Comparison of ENCODE assay signal across 8 mouse cellular contexts in the genomic region with DNA sequence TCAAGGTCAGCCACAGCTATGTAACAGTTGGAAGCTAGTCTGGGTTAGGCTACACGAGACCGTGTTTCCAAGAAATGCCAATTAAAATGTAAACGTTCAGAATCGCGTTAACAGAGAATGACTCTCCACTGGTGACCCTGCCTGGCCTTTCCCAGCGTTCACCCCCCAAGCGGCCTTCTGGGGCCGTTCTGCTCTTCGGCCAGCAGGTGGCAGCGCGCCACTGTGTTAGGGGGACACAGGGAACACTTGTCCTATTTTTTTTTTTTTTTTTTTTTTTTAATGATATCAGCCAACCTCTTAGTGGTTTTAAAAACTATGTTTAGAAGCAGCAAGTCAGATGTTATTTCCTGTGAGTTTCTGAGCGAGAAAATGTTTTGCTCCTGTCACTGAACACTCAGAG.
DNase-seq lines count a peak whose midpoint lies in the region; ATAC-seq and TF ChIP-seq lines count a peak whose summit lies in the region.

No protein-coding gene starts in this region.

- peak; percentile 53; the same call in 1 of the 2 replicates for ATAC-seq in intestine, postnatal 0 days
- no peak for ATAC-seq in limb, embryonic 14.5 days (ENCODE audit: low FRiP score, low read depth)
- ATAC-seq in midbrain, embryonic 15.5 days (replicated peaks): peak; percentile 12; the same call in 1 of the 2 replicates

- DNase-seq in right cerebral cortex, adult 18-20 months: peak; percentile 25
- DNase-seq in right cerebral cortex, postnatal 36 days (ENCODE audit: low spot score in 2 of 2): no peak
- peak; percentile 66 to 81 for DNase-seq in cerebellum, postnatal 14 days
- peak; percentile 75 for DNase-seq in gastrocnemius, postnatal 10 days
- DNase-seq in limb, embryonic 14.5 days (ENCODE audit: low spot score): peak; percentile 19
- peak; percentile 33 to 62 for DNase-seq in spleen, adult 2 months (ENCODE audit: low read depth in 1 of 2, low spot score in 2 of 2)

- H3K27me3 ChIP-seq in intestine, postnatal 0 days (replicated peaks; ENCODE audit: control insufficient read depth, insufficient read depth, low read length): no peaks in the 10 kb centered on the region
- no peaks in the 10 kb centered on the region for H3K27me3 ChIP-seq in limb, embryonic 14.5 days (ENCODE audit: control insufficient read depth, insufficient read depth, low read length)
- no peaks in the 10 kb centered on the region for H3K27me3 ChIP-seq in midbrain, embryonic 15.5 days (replicated peaks)
- H3K27me3 ChIP-seq in spleen, adult 2 months (ENCODE audit: control insufficient read depth, insufficient read depth, low read length): no peaks in the 10 kb centered on the region

- no peaks in the 10 kb centered on the region for H3K36me3 ChIP-seq in intestine, postnatal 0 days (ENCODE audit: control insufficient read depth, insufficient read depth)
- no peaks in the 10 kb centered on the region for H3K36me3 ChIP-seq in limb, embryonic 14.5 days (ENCODE audit: control insufficient read depth, insufficient read depth, low read length)
- H3K36me3 ChIP-seq in midbrain, embryonic 15.5 days (replicated peaks): no peaks in the 10 kb centered on the region
- no peaks in the 10 kb centered on the region for H3K36me3 ChIP-seq in spleen, adult 2 months (ENCODE audit: control insufficient read depth, insufficient read depth, low read length)

- H3K4me3 ChIP-seq in intestine, postnatal 0 days (ENCODE audit: low read depth, low read length): no peak overlapping the region
- no peak overlapping the region for H3K4me3 ChIP-seq in limb, embryonic 14.5 days (replicated peaks; ENCODE audit: low read length)
- no peak overlapping the region for H3K4me3 ChIP-seq in midbrain, embryonic 15.5 days
- H3K4me3 ChIP-seq in spleen, adult 2 months (ENCODE audit: extremely low read depth, insufficient read depth, insufficient read length): no peak overlapping the region

- no peak overlapping the region for H3K4me2 ChIP-seq in intestine, postnatal 0 days (replicated peaks; ENCODE audit: low read depth)
- H3K4me2 ChIP-seq in limb, embryonic 14.5 days (replicated peaks; ENCODE audit: low read depth, low read length, severe bottlenecking): no peak overlapping the region
- no peak overlapping the region for H3K4me2 ChIP-seq in midbrain, embryonic 15.5 days

- peak; percentile 82 for TF ChIP-seq CTCF in intestine, postnatal 0 days (IDR thresholded peaks at IDR 0.05; ENCODE audit: low read depth)
- peak; percentile 82 for TF ChIP-seq CTCF in spleen, adult 2 months (IDR thresholded peaks at IDR 0.05; ENCODE audit: extremely low read depth, insufficient read depth, insufficient read length, insufficient replicate concordance)

- H3K9ac ChIP-seq in intestine, postnatal 0 days (ENCODE audit: low read depth, low read length): no peak overlapping the region
- H3K9ac ChIP-seq in limb, embryonic 14.5 days (ENCODE audit: low read depth, low read length, severe bottlenecking): no peak overlapping the region
- no peak overlapping the region for H3K9ac ChIP-seq in midbrain, embryonic 15.5 days

- H3K9me3 ChIP-seq in intestine, postnatal 0 days (ENCODE audit: control insufficient read depth): no peaks in the 10 kb centered on the region
- no peaks in the 10 kb centered on the region for H3K9me3 ChIP-seq in limb, embryonic 14.5 days (ENCODE audit: control insufficient read depth, low read length)
- no peaks in the 10 kb centered on the region for H3K9me3 ChIP-seq in midbrain, embryonic 15.5 days

- no peak overlapping the region for H3K27ac ChIP-seq in intestine, postnatal 0 days (ENCODE audit: low read depth, low read length)
- H3K27ac ChIP-seq in limb, embryonic 14.5 days (replicated peaks; ENCODE audit: low read depth, low read length): no peak overlapping the region
- H3K27ac ChIP-seq in midbrain, embryonic 15.5 days: no peak overlapping the region
- H3K27ac ChIP-seq in spleen, adult 2 months (ENCODE audit: insufficient read depth, low read length): no peak overlapping the region

- H3K4me1 ChIP-seq in intestine, postnatal 0 days (replicated peaks; ENCODE audit: control insufficient read depth, insufficient read depth, low read length): no peaks in the 10 kb centered on the region
- H3K4me1 ChIP-seq in limb, embryonic 14.5 days (ENCODE audit: control insufficient read depth, insufficient read depth, low read length): peaks cover 4% of the 10 kb centered on the region; the same call in 1 of the 2 replicates
- peaks cover 6% of the 10 kb centered on the region; the same call in 1 of the 2 replicates for H3K4me1 ChIP-seq in midbrain, embryonic 15.5 days
- H3K4me1 ChIP-seq in spleen, adult 2 months (ENCODE audit: control insufficient read depth, insufficient read depth, insufficient read length): no peaks in the 10 kb centered on the region

- 3% methylated on average over 12 of the region's 12 CpGs for WGBS in intestine, postnatal 0 days
- WGBS in limb, embryonic 14.5 days: 3% methylated on average over 10 of the region's 12 CpGs
- WGBS in midbrain, embryonic 15.5 days: 2% methylated on average over 12 of the region's 12 CpGs
- WGBS in spleen, adult 2 months: 0% methylated on average over 12 of the region's 12 CpGs

- TF ChIP-seq POLR2A in limb, embryonic 14.5 days (IDR thresholded peaks at IDR 0.05; ENCODE audit: borderline replicate concordance, extremely low read depth, insufficient read depth, insufficient read length): no peak
- TF ChIP-seq POLR2A in spleen, adult 2 months (IDR thresholded peaks at IDR 0.05; ENCODE audit: low read depth, low read length): no peak

Comparison
In these comparisons a context has a peak if more than half of its experiments do, and no peak if none do; other contexts are left out.
1. DNase-seq: peak in right cerebral cortex, adult 18-20 months (single experiment), cerebellum, postnatal 14 days (2 of 2), gastrocnemius, postnatal 10 days (single experiment), limb, embryonic 14.5 days (single experiment) and spleen, adult 2 months (2 of 2); none in right cerebral cortex, postnatal 36 days (0 of 2).